In genomic region chr2:6580066-6580465, GRCm38 (mm10) we compare ENCODE assay signal across 15 mouse cellular contexts.
A peak's percentile ranks its signal among the peaks of the same experiment; 100 is the strongest.
DNase-seq lines count a peak whose midpoint lies in the region; ATAC-seq and TF ChIP-seq lines count a peak whose summit lies in the region.
"Had no signal": no experiment of that assay in that cellular context is flagged by ENCODE, and none has a peak within 500 bp of the region (broad histone marks: within the 10 kb centered on the region; RNA-seq: fewer than 3 reads in every experiment).

No protein-coding gene starts in this region.

- H3K4me2 ChIP-seq in hindbrain, embryonic 13.5 days = no peak overlapping the region
- no peak overlapping the region for H3K4me2 ChIP-seq in hindbrain, embryonic 11.5 days (replicated peaks; ENCODE audit: low read depth, low read length)
- H3K4me2 ChIP-seq in CH12.LX (ENCODE audit: insufficient read depth, low read depth, poor library complexity, severe bottlenecking) = peak overlapping the region; percentile 84; the same call in 1 of the 2 replicates
- H3K4me2 ChIP-seq in forebrain, postnatal 0 days (ENCODE audit: low read depth) = no peak overlapping the region
- H3K4me2 ChIP-seq: hindbrain, embryonic 15.5 days; limb, embryonic 12.5 days; liver, embryonic 13.5 days had no signal

- 77% methylated on average over 5 of the region's 5 CpGs for WGBS in hindbrain, embryonic 13.5 days
- WGBS in hindbrain, embryonic 11.5 days = 79% methylated on average over 5 of the region's 5 CpGs
- 78% methylated on average over 5 of the region's 5 CpGs for WGBS in forebrain, postnatal 0 days
- WGBS in lung, adult 2 months = 69% methylated on average over 5 of the region's 5 CpGs

- H3K4me3 ChIP-seq in hindbrain, embryonic 13.5 days = no peak overlapping the region
- no peak overlapping the region for H3K4me3 ChIP-seq in hindbrain, embryonic 11.5 days (ENCODE audit: low read depth, low read length)
- peak overlapping the region in 1 of 3 experiments; percentile 22 for H3K4me3 ChIP-seq in CH12.LX (replicated peaks in 1 of 3; ENCODE audit: low read depth in 2 of 3, low read length in 2 of 3, poor library complexity in 1 of 3)
- no peak overlapping the region for H3K4me3 ChIP-seq in forebrain, postnatal 0 days (ENCODE audit: low read depth, low read length)
- H3K4me3 ChIP-seq in lung, adult 2 months (replicated peaks; ENCODE audit: extremely low read depth, low read depth, low read length) = no peak overlapping the region
- H3K4me3 ChIP-seq: hindbrain, embryonic 15.5 days; limb, embryonic 12.5 days; liver, embryonic 13.5 days had no signal

- H3K9ac ChIP-seq in hindbrain, embryonic 13.5 days = no peak overlapping the region
- H3K9ac ChIP-seq in hindbrain, embryonic 11.5 days (ENCODE audit: low read depth, low read length) = no peak overlapping the region
- peak overlapping the region; percentile 80 for H3K9ac ChIP-seq in CH12.LX (ENCODE audit: insufficient read depth, low read depth)
- no peak overlapping the region for H3K9ac ChIP-seq in forebrain, postnatal 0 days
- H3K9ac ChIP-seq: hindbrain, embryonic 15.5 days; limb, embryonic 12.5 days; liver, embryonic 13.5 days had no signal

- no peaks in the 10 kb centered on the region for H3K27me3 ChIP-seq in hindbrain, embryonic 13.5 days
- no peaks in the 10 kb centered on the region for H3K27me3 ChIP-seq in hindbrain, embryonic 11.5 days (ENCODE audit: control insufficient read depth, insufficient read depth, low read length)
- H3K27me3 ChIP-seq in CH12.LX (replicated peaks) = no peaks in the 10 kb centered on the region
- H3K27me3 ChIP-seq in forebrain, postnatal 0 days (ENCODE audit: insufficient read depth, low read length) = no peaks in the 10 kb centered on the region
- H3K27me3 ChIP-seq: hindbrain, embryonic 15.5 days; limb, embryonic 12.5 days; liver, embryonic 13.5 days had no signal

- dilution Hi-C loops in CH12.LX (cut with MboI; ENCODE audit: extremely low pct_ligation_motif_present, extremely low pct_unique_long_range_greater_than_20kb, low sequenced_read_pairs) = no loop called here

- TF ChIP-seq CTCF in CH12.LX (conservative IDR thresholded peaks at IDR 0.05 in 1 of 2, IDR thresholded peaks at IDR 0.05 in 1 of 2; ENCODE audit: low read depth in 2 of 2, low read length in 2 of 2) = no peak
- TF ChIP-seq CTCF in forebrain, postnatal 0 days (IDR thresholded peaks at IDR 0.05; ENCODE audit: low read depth) = no peak
- no peak for TF ChIP-seq CTCF in lung, adult 2 months (IDR thresholded peaks at IDR 0.05; ENCODE audit: insufficient read depth, low read length)

- peak; percentile 92 for TF ChIP-seq EP300 in CH12.LX (IDR thresholded peaks at IDR 0.05; ENCODE audit: low read length)

- 0 out of 2 replicates have a peak, but pooled peaks cover 3% of the 10 kb centered on the region for H3K4me1 ChIP-seq in hindbrain, embryonic 13.5 days (replicated peaks)
- H3K4me1 ChIP-seq in hindbrain, embryonic 11.5 days (replicated peaks; ENCODE audit: control insufficient read depth, insufficient read depth, low read length) = no peaks in the 10 kb centered on the region
- H3K4me1 ChIP-seq in CH12.LX (ENCODE audit: control insufficient read depth in 1 of 2, insufficient read depth in 2 of 2) = peaks cover 18 to 65% of the 10 kb centered on the region in 2 experiments
- H3K4me1 ChIP-seq in forebrain, postnatal 0 days (ENCODE audit: insufficient read depth) = no peaks in the 10 kb centered on the region
- H3K4me1 ChIP-seq in lung, adult 2 months (ENCODE audit: control insufficient read depth, insufficient read depth, low read length) = no peaks in the 10 kb centered on the region
- H3K4me1 ChIP-seq: hindbrain, embryonic 15.5 days; liver, embryonic 13.5 days had no signal

- no peak; the same call in 1 of the 2 replicates for TF ChIP-seq RAD21 in CH12.LX (IDR thresholded peaks at IDR 0.05; ENCODE audit: low read depth, low read length)

- H3K27ac ChIP-seq in hindbrain, embryonic 13.5 days = peak overlapping the region; percentile 18; the same call in 1 of the 2 replicates
- no peak overlapping the region for H3K27ac ChIP-seq in hindbrain, embryonic 11.5 days (ENCODE audit: low read depth, low read length)
- H3K27ac ChIP-seq in CH12.LX (ENCODE audit: insufficient read depth, low read depth) = peak overlapping the region; percentile 92
- peak overlapping the region; percentile 35; the same call in 1 of the 2 replicates for H3K27ac ChIP-seq in forebrain, postnatal 0 days (ENCODE audit: low read depth, low read length)
- H3K27ac ChIP-seq: hindbrain, embryonic 15.5 days; limb, embryonic 12.5 days; liver, embryonic 13.5 days had no signal

- in situ Hi-C loops in CH12.LX (cut with MboI; ENCODE audit: low pct_ligation_motif_present, low pct_unique_long_range_greater_than_20kb, low sequenced_read_pairs) = no loop called here

- peaks cover 3% of the 10 kb centered on the region; the same call in 1 of the 2 replicates for H3K79me2 ChIP-seq in CH12.LX (replicated peaks; ENCODE audit: control insufficient read depth, extremely low read depth, insufficient read depth, poor library complexity, severe bottlenecking)

- no peaks in the 10 kb centered on the region for H3K9me3 ChIP-seq in hindbrain, embryonic 13.5 days
- no peaks in the 10 kb centered on the region for H3K9me3 ChIP-seq in hindbrain, embryonic 11.5 days (ENCODE audit: control insufficient read depth, low read length)
- no peaks in the 10 kb centered on the region for H3K9me3 ChIP-seq in CH12.LX (replicated peaks; ENCODE audit: low read length)
- no peaks in the 10 kb centered on the region for H3K9me3 ChIP-seq in forebrain, postnatal 0 days (ENCODE audit: low read length)
- H3K9me3 ChIP-seq: hindbrain, embryonic 15.5 days; limb, embryonic 12.5 days; liver, embryonic 13.5 days had no signal

- TF ChIP-seq POLR2A in CH12.LX (IDR thresholded peaks at IDR 0.05; ENCODE audit: low read depth, low read length) = peak; percentile 63; the same call in 1 of the 2 replicates
- TF ChIP-seq POLR2A in lung, adult 2 months (IDR thresholded peaks at IDR 0.05; ENCODE audit: borderline replicate concordance, extremely low read depth, low read depth, low read length) = no peak

- intact Hi-C loops in heart, postnatal 25 days (cut with DNase I) = no loop called here

- H3K36me3 ChIP-seq in hindbrain, embryonic 13.5 days = peaks cover 12% of the 10 kb centered on the region
- no peaks in the 10 kb centered on the region for H3K36me3 ChIP-seq in hindbrain, embryonic 11.5 days (ENCODE audit: control insufficient read depth, insufficient read depth, low read length)
- peaks cover 18 to 47% of the 10 kb centered on the region in 2 experiments for H3K36me3 ChIP-seq in CH12.LX (replicated peaks in 1 of 2; ENCODE audit: control insufficient read depth in 1 of 2, insufficient read depth in 1 of 2, low read length in 1 of 2)
- H3K36me3 ChIP-seq in forebrain, postnatal 0 days (ENCODE audit: insufficient read depth) = peaks cover 30% of the 10 kb centered on the region
- H3K36me3 ChIP-seq: limb, embryonic 12.5 days; liver, embryonic 13.5 days had no signal

- ATAC-seq in hindbrain, embryonic 13.5 days (ENCODE audit: low FRiP score) = no peak
- ATAC-seq in hindbrain, embryonic 11.5 days (ENCODE audit: low FRiP score) = no peak
- ATAC-seq in forebrain, postnatal 0 days = 0 out of 2 replicates have a peak, but pooled peaks have one; percentile 2
- ATAC-seq in monocyte, adult 5-6 weeks (replicated peaks; ENCODE audit: insufficient number of reproducible peaks, low FRiP score, low TSS enrichment, poor library complexity, severe bottlenecking) = peak; percentile 47; the same call in 1 of the 2 replicates
- ATAC-seq: intestine, postnatal 0 days had no signal

- DNase-seq in hindbrain, embryonic 11.5 days (ENCODE audit: low spot score) = no peak
- DNase-seq in CH12.LX (ENCODE audit: extremely low read depth) = peak; percentile 80
- DNase-seq in forebrain, postnatal 0 days = no peak
- no peak for DNase-seq in lung, adult 2 months
- DNase-seq in heart, postnatal 25 days (ENCODE audit: low spot score) = no peak
- DNase-seq: adrenal gland, adult 2 months; cerebellum, postnatal 10 days; embryo, embryonic 11 days; liver, embryonic 13.5 days; spleen, adult 18-20 months had no signal

TF ChIP-seq in CH12.LX, 34 proteins besides CTCF, POLR2A, EP300 and RAD21 (continues in another document):
- TF ChIP-seq MEF2A (IDR thresholded peaks at IDR 0.05; ENCODE audit: borderline replicate concordance, low read depth, low read length) (peak; percentile 78), ZC3H11A (IDR thresholded peaks at IDR 0.05; ENCODE audit: low read depth, low read length) (no peak), SIN3A (IDR thresholded peaks at IDR 0.05; ENCODE audit: low read length) (peak; percentile 74), ETS1 (conservative IDR thresholded peaks at IDR 0.05; ENCODE audit: low read depth, low read length) (peak; percentile 54; the same call in 1 of the 2 replicates), GABPA (IDR thresholded peaks at IDR 0.05; ENCODE audit: insufficient replicate concordance, low read depth, low read length) (no peak), CHD1 (IDR thresholded peaks at IDR 0.05; ENCODE audit: low read depth, low read length) (peak; percentile 75; the same call in 1 of the 2 replicates), RCOR1 (conservative IDR thresholded peaks at IDR 0.05; ENCODE audit: low read depth, low read length) (peak; percentile 41; the same call in 1 of the 2 replicates), NRF1 (IDR thresholded peaks at IDR 0.05; ENCODE audit: low read depth, low read length) (0 out of 2 replicates have a peak, but pooled peaks have one; percentile 30), NELFE (IDR thresholded peaks at IDR 0.05; ENCODE audit: low read depth, low read length) (0 out of 2 replicates have a peak, but pooled peaks have one; percentile 18), JUN (IDR thresholded peaks at IDR 0.05; ENCODE audit: insufficient read depth, low read depth, low read length) (no peak), MAZ (IDR thresholded peaks at IDR 0.05; ENCODE audit: low read depth, low read length) (0 out of 2 replicates have a peak, but pooled peaks have one; percentile 37), ELF1 (IDR thresholded peaks at IDR 0.05; ENCODE audit: low read depth, low read length) (peak; percentile 71), HCFC1 (IDR thresholded peaks at IDR 0.05; ENCODE audit: low read depth, low read length) (peak; percentile 37), MXI1 (IDR thresholded peaks at IDR 0.05; ENCODE audit: low read depth, low read length) (peak; percentile 59; the same call in 1 of the 2 replicates), ZMIZ1 (IDR thresholded peaks at IDR 0.05; ENCODE audit: low read depth, low read length) (peak; percentile 58; the same call in 1 of the 2 replicates), IRF4 (IDR thresholded peaks at IDR 0.05; ENCODE audit: low read depth, low read length) (peak; percentile 96), TBP (conservative IDR thresholded peaks at IDR 0.05; ENCODE audit: low read depth, low read length) (no peak), BHLHE40 (IDR thresholded peaks at IDR 0.05; ENCODE audit: low read depth, low read length) (no peak; the same call in 1 of the 2 replicates), CHD2 (IDR thresholded peaks at IDR 0.05; ENCODE audit: low read length) (no peak; the same call in 1 of the 2 replicates), MAX (IDR thresholded peaks at IDR 0.05; ENCODE audit: low read length) (0 out of 2 replicates have a peak, but pooled peaks have one; percentile 40)

Comparison
In these comparisons a context has a peak if more than half of its experiments do, and no peak if none do; other contexts are left out.
1. ATAC-seq: peak in forebrain, postnatal 0 days (single experiment) and monocyte, adult 5-6 weeks (single experiment); none in hindbrain, embryonic 13.5 days (single experiment) and hindbrain, embryonic 11.5 days (single experiment).